15 mouse cellular contexts compared by ENCODE assay signal in the genomic region with DNA sequence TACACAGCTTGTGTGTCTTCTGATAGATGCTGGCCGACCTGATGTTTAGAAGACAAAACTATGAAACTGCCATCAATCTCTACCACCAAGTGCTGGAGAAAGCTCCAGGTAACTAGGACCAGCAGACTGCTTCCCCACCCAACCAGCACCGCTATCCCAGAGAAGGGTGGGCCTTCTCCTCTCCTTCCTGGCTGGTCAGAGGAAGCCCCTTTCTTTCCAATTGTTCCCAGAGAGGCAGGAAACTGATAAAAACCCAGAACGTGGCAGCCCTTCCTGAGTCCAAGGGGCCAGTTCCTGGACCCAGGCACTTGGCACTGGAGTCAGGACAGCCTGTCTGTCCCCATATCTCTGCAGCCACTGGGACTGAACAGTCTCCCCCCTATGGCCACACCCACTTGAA. TPM values are rescaled to one million over a fixed set of nuclear protein-coding genes. Genes with fewer than 3 reads are reported as not detected.
A peak's percentile ranks its signal among the peaks of the same experiment; 100 is the strongest.
DNase-seq lines count a peak whose midpoint lies in the region; ATAC-seq lines count a peak whose summit lies in the region.
"Had no signal": no experiment of that assay in that cellular context is flagged by ENCODE, and none has a peak within 500 bp of the region (broad histone marks: within the 10 kb centered on the region; RNA-seq: fewer than 3 reads in every experiment).

No protein-coding gene starts in this region.

- no peaks in the 10 kb centered on the region for H3K27me3 ChIP-seq in heart, embryonic 11.5 days (ENCODE audit: control insufficient read depth, insufficient read depth, low read length)
- H3K27me3 ChIP-seq: embryonic facial prominence, embryonic 13.5 days; forebrain, embryonic 15.5 days had no signal

- H3K27ac ChIP-seq in heart, embryonic 11.5 days (ENCODE audit: low read depth, low read length), result peak overlapping the region; percentile 68; the same call in 1 of the 2 replicates
- H3K27ac ChIP-seq: embryonic facial prominence, embryonic 13.5 days; forebrain, embryonic 15.5 days; limb, embryonic 10.5 days had no signal

- peak overlapping the region; percentile 4; the same call in 1 of the 2 replicates for H3K4me2 ChIP-seq in heart, embryonic 11.5 days
- H3K4me2 ChIP-seq: embryonic facial prominence, embryonic 13.5 days; forebrain, embryonic 15.5 days had no signal

- no peak overlapping the region for H3K4me3 ChIP-seq in heart, embryonic 11.5 days (ENCODE audit: low read depth, low read length)
- H3K4me3 ChIP-seq: embryonic facial prominence, embryonic 13.5 days; forebrain, embryonic 15.5 days; limb, embryonic 10.5 days had no signal

- DNase-seq in kidney, adult 9 months, result peak; percentile 55
- no peak for DNase-seq in kidney, adult 8-10 months
- DNase-seq in heart, postnatal 4 days, result peak; percentile 40
- peak; percentile 68 for DNase-seq in lung, postnatal 10 days
- no peak for DNase-seq in T-cell, adult 2 months (ENCODE audit: low spot score)
- DNase-seq: cerebellum, postnatal 14 days; gastrocnemius, postnatal 25 days had no signal

- WGBS in heart, embryonic 11.5 days (ENCODE audit: insufficient replicate concordance), result 63% methylated on average over 3 of the region's 3 CpGs

- no peak for ATAC-seq in heart, embryonic 11.5 days (replicated peaks; ENCODE audit: insufficient number of reproducible peaks, low FRiP score, low TSS enrichment)
- no peak for ATAC-seq in CD4-positive, CD25-positive, alpha-beta regulatory T cell, adult 4 months
- ATAC-seq: forebrain, embryonic 15.5 days; hindbrain, embryonic 16.5 days had no signal

- peaks cover 8% of the 10 kb centered on the region for H3K4me1 ChIP-seq in heart, embryonic 11.5 days (ENCODE audit: control insufficient read depth, insufficient read depth, low read length)
- H3K4me1 ChIP-seq: forebrain, embryonic 15.5 days had no signal

- no peaks in the 10 kb centered on the region for H3K36me3 ChIP-seq in heart, embryonic 11.5 days (ENCODE audit: control insufficient read depth, insufficient read depth, low read length)
- H3K36me3 ChIP-seq: embryonic facial prominence, embryonic 13.5 days; forebrain, embryonic 15.5 days; limb, embryonic 10.5 days had no signal

- H3K9me3 ChIP-seq in heart, embryonic 11.5 days (replicated peaks; ENCODE audit: control insufficient read depth, low read length), result no peaks in the 10 kb centered on the region
- H3K9me3 ChIP-seq: embryonic facial prominence, embryonic 13.5 days; forebrain, embryonic 15.5 days; limb, embryonic 10.5 days had no signal

- H3K9ac ChIP-seq in heart, embryonic 11.5 days (ENCODE audit: low read depth, low read length), result no peak overlapping the region
- H3K9ac ChIP-seq: embryonic facial prominence, embryonic 13.5 days; forebrain, embryonic 15.5 days had no signal

RNA-seq across cellular contexts. Expression of a gene that starts 20.3 kb away (rescaled TPM):
- polyA plus RNA-seq in heart, embryonic 11.5 days (2014; fragmentation: Nextera tagmentation; extraction: Ambion mirVana), result 3.3 and 4.2 TPM in 2 replicates
- 10 to 100 TPM; 17.4 to 17.7 TPM for total RNA-seq in heart, postnatal 4 days (2021)
- polyA plus RNA-seq in CD4-positive, CD25-positive, alpha-beta regulatory T cell, adult 4 months (2017; shearing (Covaris generic)), result 10 to 100 TPM; 22.7 to 89.4 TPM

RNA-seq across cellular contexts. Expression of a gene that starts 26.8 kb away (rescaled TPM):
- polyA plus RNA-seq in heart, embryonic 11.5 days (2014; fragmentation: Nextera tagmentation; extraction: Ambion mirVana), result 0.23 and 0.37 TPM in 2 replicates
- under 1 TPM in 1 of 2 experiments, not detected in 1; 0.07 TPM for total RNA-seq in heart, postnatal 4 days (2021)
- polyA plus RNA-seq in CD4-positive, CD25-positive, alpha-beta regulatory T cell, adult 4 months (2017; shearing (Covaris generic)), result under 1 TPM in 1 of 2 experiments, not detected in 1; 0.15 TPM
- total RNA-seq: gastrocnemius, postnatal 25 days had no signal

RNA-seq across cellular contexts. Expression of a gene that starts 26.8 kb away (rescaled TPM):
- polyA plus RNA-seq in heart, embryonic 11.5 days (2014; fragmentation: Nextera tagmentation; extraction: Ambion mirVana), result 18.0 and 20.3 TPM in 2 replicates
- 10 to 100 TPM; 15.2 to 16.0 TPM for total RNA-seq in heart, postnatal 4 days (2021)
- polyA plus RNA-seq in CD4-positive, CD25-positive, alpha-beta regulatory T cell, adult 4 months (2017; shearing (Covaris generic)), result 1 to 10 TPM; 3.6 to 7.5 TPM

RNA-seq across cellular contexts. Expression of a gene that starts 59.2 kb away (rescaled TPM):
- polyA plus RNA-seq in heart, embryonic 11.5 days (2014; fragmentation: Nextera tagmentation; extraction: Ambion mirVana), result 38.2 and 64.5 TPM in 2 replicates
- 100 to 1,000 TPM; 162 to 169 TPM for total RNA-seq in heart, postnatal 4 days (2021)
- not detected for polyA plus RNA-seq in CD4-positive, CD25-positive, alpha-beta regulatory T cell, adult 4 months (2017; shearing (Covaris generic))
- total RNA-seq: CH12.LX; megakaryocyte progenitor cell, adult 5-6 weeks had no signal
- polyA plus RNA-seq: forebrain, embryonic 15.5 days; hindbrain, embryonic 16.5 days had no signal

Comparison
In these comparisons a context has a peak if more than half of its experiments do, and no peak if none do; other contexts are left out.
1. DNase-seq: peak in kidney, adult 9 months (single experiment), heart, postnatal 4 days (single experiment) and lung, postnatal 10 days (single experiment); none in kidney, adult 8-10 months (0 of 2) and T-cell, adult 2 months (single experiment).